In genomic region chr11:101079746-101080145, GRCm38 (mm10) we compare ENCODE assay signal across 8 mouse cellular contexts. TPM values are rescaled to one million over a fixed set of nuclear protein-coding genes. Genes with fewer than 3 reads are reported as not detected.
A peak's percentile ranks its signal among the peaks of the same experiment; 100 is the strongest.
DNase-seq lines count a peak whose midpoint lies in the region; ATAC-seq and TF ChIP-seq lines count a peak whose summit lies in the region.
"Had no signal": no experiment of that assay in that cellular context is flagged by ENCODE, and none has a peak within 500 bp of the region (broad histone marks: within the 10 kb centered on the region; RNA-seq: fewer than 3 reads in every experiment).

No protein-coding gene starts in this region.

- ATAC-seq in kidney, embryonic 14.5 days (ENCODE audit: low FRiP score, low TSS enrichment), result no peak
- ATAC-seq in hindbrain, embryonic 12.5 days (ENCODE audit: low FRiP score), result no peak
- peak; percentile 22 for ATAC-seq in megakaryocyte, adult 5-6 weeks (ENCODE audit: poor library complexity, severe bottlenecking)

- WGBS in kidney, embryonic 14.5 days, result 5% methylated on average over 25 of the region's 27 CpGs
- WGBS in bone marrow, adult 2 months, result 4% methylated on average over 27 of the region's 27 CpGs
- 4% methylated on average over 27 of the region's 27 CpGs for WGBS in hindbrain, embryonic 12.5 days

- peak overlapping the region; percentile 4 for H3K4me3 ChIP-seq in kidney, embryonic 14.5 days (ENCODE audit: low read length)
- H3K4me3 ChIP-seq in bone marrow, adult 2 months (replicated peaks; ENCODE audit: control insufficient read depth, low read depth, low read length), result peak overlapping the region; percentile 33
- peak overlapping the region; percentile 11; the same call in 1 of the 2 replicates for H3K4me3 ChIP-seq in hindbrain, embryonic 12.5 days
- H3K4me3 ChIP-seq: left cerebral cortex, adult 2 months had no signal

- no peaks in the 10 kb centered on the region for H3K9me3 ChIP-seq in kidney, embryonic 14.5 days (ENCODE audit: control insufficient read depth, low read length)
- no peaks in the 10 kb centered on the region for H3K9me3 ChIP-seq in hindbrain, embryonic 12.5 days (replicated peaks)

- no peaks in the 10 kb centered on the region for H3K36me3 ChIP-seq in kidney, embryonic 14.5 days (ENCODE audit: control insufficient read depth, insufficient read depth, low read length)
- peaks cover 9% of the 10 kb centered on the region; the same call in 1 of the 2 replicates for H3K36me3 ChIP-seq in hindbrain, embryonic 12.5 days

- H3K9ac ChIP-seq in kidney, embryonic 14.5 days (ENCODE audit: low read depth, low read length), result no peak overlapping the region; the same call in 1 of the 2 replicates
- no peak overlapping the region for H3K9ac ChIP-seq in hindbrain, embryonic 12.5 days

- peaks cover 43% of the 10 kb centered on the region for H3K27me3 ChIP-seq in kidney, embryonic 14.5 days (ENCODE audit: control insufficient read depth, insufficient read depth, low read length)
- peaks cover 53% of the 10 kb centered on the region for H3K27me3 ChIP-seq in hindbrain, embryonic 12.5 days

- no peak for TF ChIP-seq POLR2A in bone marrow, adult 2 months (IDR thresholded peaks at IDR 0.05; ENCODE audit: borderline replicate concordance, control insufficient read depth, low read depth, low read length)

- no peak for TF ChIP-seq CTCF in bone marrow, adult 2 months (IDR thresholded peaks at IDR 0.05; ENCODE audit: control insufficient read depth, insufficient read depth, low read length)

- DNase-seq in kidney, adult 11 months, result no peak
- no peak for DNase-seq in testis, postnatal 10 days (ENCODE audit: low spot score)
- no peak for DNase-seq in right cerebral cortex, adult 2 months (ENCODE audit: low spot score in 2 of 2)

- H3K27ac ChIP-seq in kidney, embryonic 14.5 days (ENCODE audit: low read depth, low read length), result no peak overlapping the region
- H3K27ac ChIP-seq in bone marrow, adult 2 months (ENCODE audit: control insufficient read depth, insufficient read depth, low read depth, low read length, poor library complexity), result no peak overlapping the region
- no peak overlapping the region for H3K27ac ChIP-seq in hindbrain, embryonic 12.5 days
- H3K27ac ChIP-seq: left cerebral cortex, adult 2 months had no signal

- peak overlapping the region; percentile 8 for H3K4me2 ChIP-seq in kidney, embryonic 14.5 days (replicated peaks; ENCODE audit: low read depth, low read length)
- peak overlapping the region; percentile 24; the same call in 1 of the 2 replicates for H3K4me2 ChIP-seq in hindbrain, embryonic 12.5 days (replicated peaks)

- peaks cover 14% of the 10 kb centered on the region for H3K4me1 ChIP-seq in kidney, embryonic 14.5 days (ENCODE audit: control insufficient read depth, insufficient read depth, low read length)
- H3K4me1 ChIP-seq in bone marrow, adult 2 months (ENCODE audit: control insufficient read depth, insufficient read depth, low read length), result peaks cover 2% of the 10 kb centered on the region
- peaks cover 23% of the 10 kb centered on the region for H3K4me1 ChIP-seq in hindbrain, embryonic 12.5 days

RNA-seq across cellular contexts. Expression of gene Hsd17b1, which starts 1.5 kb away (rescaled TPM):
- polyA plus RNA-seq in kidney, embryonic 14.5 days (2014; fragmentation: Nextera tagmentation; extraction: Ambion mirVana), result 0.16 TPM in 1 of 2 replicates, not detected in the other
- polyA plus RNA-seq in bone marrow, adult 2 months (2011; ENCODE audit: insufficient read depth, insufficient read length, low replicate concordance, missing spikeins), result 0.97 and 2.3 TPM in 2 replicates
- polyA plus RNA-seq in hindbrain, embryonic 12.5 days (2016; fragmentation: Nextera tagmentation; extraction: Ambion mirVana), result 0.23 and 0.26 TPM in 2 replicates
- total RNA-seq in megakaryocyte, adult 5-6 weeks (2015), result 0.11 and 0.45 TPM in 2 replicates
- 0.29 TPM in 1 of 2 replicates, not detected in the other for total RNA-seq in megakaryocyte, adult 5-6 weeks (2017)

RNA-seq across cellular contexts. Expression of gene Coasy, which starts 2.6 kb away (rescaled TPM):
- 42.0 and 44.9 TPM in 2 replicates for polyA plus RNA-seq in kidney, embryonic 14.5 days (2014; fragmentation: Nextera tagmentation; extraction: Ambion mirVana)
- polyA plus RNA-seq in bone marrow, adult 2 months (2011; ENCODE audit: insufficient read depth, insufficient read length, low replicate concordance, missing spikeins), result 11.2 and 25.5 TPM in 2 replicates
- polyA plus RNA-seq in hindbrain, embryonic 12.5 days (2016; fragmentation: Nextera tagmentation; extraction: Ambion mirVana), result 45.6 and 51.2 TPM in 2 replicates
- total RNA-seq in megakaryocyte, adult 5-6 weeks (2015), result 10.6 and 13.1 TPM in 2 replicates
- total RNA-seq in megakaryocyte, adult 5-6 weeks (2017), result 11.4 and 15.8 TPM in 2 replicates

RNA-seq across cellular contexts. Expression of gene Mlx, which starts 7.3 kb away (rescaled TPM):
- polyA plus RNA-seq in kidney, embryonic 14.5 days (2014; fragmentation: Nextera tagmentation; extraction: Ambion mirVana), result 39.7 and 48.7 TPM in 2 replicates
- polyA plus RNA-seq in bone marrow, adult 2 months (2011; ENCODE audit: insufficient read depth, insufficient read length, low replicate concordance, missing spikeins), result 15.3 and 23.6 TPM in 2 replicates
- 62.1 and 62.4 TPM in 2 replicates for polyA plus RNA-seq in hindbrain, embryonic 12.5 days (2016; fragmentation: Nextera tagmentation; extraction: Ambion mirVana)
- 62.7 and 64.8 TPM in 2 replicates for total RNA-seq in megakaryocyte, adult 5-6 weeks (2015)
- 79.3 and 96.0 TPM in 2 replicates for total RNA-seq in megakaryocyte, adult 5-6 weeks (2017)

RNA-seq across cellular contexts. Expression of gene Naglu, which starts 9.9 kb away (rescaled TPM):
- polyA plus RNA-seq in kidney, embryonic 14.5 days (2014; fragmentation: Nextera tagmentation; extraction: Ambion mirVana), result 7.0 and 11.5 TPM in 2 replicates
- 3.4 and 5.6 TPM in 2 replicates for polyA plus RNA-seq in bone marrow, adult 2 months (2011; ENCODE audit: insufficient read depth, insufficient read length, low replicate concordance, missing spikeins)
- 13.3 and 13.7 TPM in 2 replicates for polyA plus RNA-seq in hindbrain, embryonic 12.5 days (2016; fragmentation: Nextera tagmentation; extraction: Ambion mirVana)
- 7.2 and 7.9 TPM in 2 replicates for total RNA-seq in megakaryocyte, adult 5-6 weeks (2015)
- 8.9 and 9.1 TPM in 2 replicates for total RNA-seq in megakaryocyte, adult 5-6 weeks (2017)

RNA-seq across cellular contexts. Expression of gene Psmc3ip, which starts 15.5 kb away (rescaled TPM):
- polyA plus RNA-seq in kidney, embryonic 14.5 days (2014; fragmentation: Nextera tagmentation; extraction: Ambion mirVana), result 52.0 and 61.8 TPM in 2 replicates
- polyA plus RNA-seq in bone marrow, adult 2 months (2011; ENCODE audit: insufficient read depth, insufficient read length, low replicate concordance, missing spikeins), result 12.6 and 14.3 TPM in 2 replicates
- 30.5 and 34.3 TPM in 2 replicates for polyA plus RNA-seq in hindbrain, embryonic 12.5 days (2016; fragmentation: Nextera tagmentation; extraction: Ambion mirVana)
- 11.5 and 14.9 TPM in 2 replicates for total RNA-seq in megakaryocyte, adult 5-6 weeks (2015)
- 21.3 and 24.1 TPM in 2 replicates for total RNA-seq in megakaryocyte, adult 5-6 weeks (2017)
